Mouse (Mus musculus): ENCODE results near the gene Rims4. TPM values are rescaled to one million over a fixed set of nuclear protein-coding genes. Genes with fewer than 3 reads are reported as not detected.

Gene Rims4
- polyA plus RNA-seq, 1 experiment from 2014 or later = 0.22 TPM

- no peak overlapping the region for H3K9ac ChIP-seq (ENCODE audit: low read length)
- no peak overlapping the region for H3K27ac ChIP-seq (replicated peaks)
- ATAC-seq (ENCODE audit: low FRiP score, low TSS enrichment) (no peak), DNase-seq (ENCODE audit: low spot score) (no peak)
- H3K4me3 ChIP-seq (ENCODE audit: low read depth, low read length) = no peak overlapping the region
- no peaks in the 10 kb centered on the region for H3K27me3 ChIP-seq (ENCODE audit: control insufficient read depth, insufficient read depth, low read length)
- TF ChIP-seq EP300 (optimal IDR thresholded peaks at IDR 0.05) = no peak
- TF ChIP-seq CTCF (IDR thresholded peaks at IDR 0.05; ENCODE audit: low read depth) = no peak
- 81% methylated on average over 4 of the region's 4 CpGs for WGBS
- no peaks in the 10 kb centered on the region for H3K9me3 ChIP-seq (ENCODE audit: control insufficient read depth, low read length)
- H3K36me3 ChIP-seq (ENCODE audit: control insufficient read depth, insufficient read depth, low read length) = no peaks in the 10 kb centered on the region
- H3K4me1 ChIP-seq (replicated peaks; ENCODE audit: control insufficient read depth, insufficient read depth) = no peaks in the 10 kb centered on the region
- H3K4me2 ChIP-seq (replicated peaks; ENCODE audit: low read depth) = no peak overlapping the region
Measured at GRCm38 (mm10) chr2:163871266-163871665, 47.2 kb downstream of the Rims4 start.

GRCm38 (mm10) chr2:163869783-163870182 lies 48.7 kb downstream of the Rims4 start:
- H3K9ac ChIP-seq (ENCODE audit: low read length) = no peak overlapping the region
- H3K4me3 ChIP-seq (ENCODE audit: low read depth, low read length) = no peak overlapping the region
- ATAC-seq (ENCODE audit: low FRiP score, low TSS enrichment) = no peak
- H3K4me2 ChIP-seq (replicated peaks; ENCODE audit: low read depth) = no peak overlapping the region
- no peaks in the 10 kb centered on the region for H3K27me3 ChIP-seq (ENCODE audit: control insufficient read depth, insufficient read depth, low read length)
- H3K4me1 ChIP-seq (replicated peaks; ENCODE audit: control insufficient read depth, insufficient read depth) = no peaks in the 10 kb centered on the region
- WGBS = 52% methylated on average over 5 of the region's 5 CpGs
- no peak for DNase-seq (ENCODE audit: low spot score)
- TF ChIP-seq EP300 (optimal IDR thresholded peaks at IDR 0.05) (no peak), CTCF (IDR thresholded peaks at IDR 0.05; ENCODE audit: low read depth) (no peak)
- H3K36me3 ChIP-seq (ENCODE audit: control insufficient read depth, insufficient read depth, low read length) = no peaks in the 10 kb centered on the region
- no peak overlapping the region for H3K27ac ChIP-seq (replicated peaks)
- no peaks in the 10 kb centered on the region for H3K9me3 ChIP-seq (ENCODE audit: control insufficient read depth, low read length)

GRCm38 (mm10) chr2:163866061-163866460 lies 52.4 kb downstream of the Rims4 start:
- H3K27ac ChIP-seq (replicated peaks) = no peak overlapping the region
- ATAC-seq (ENCODE audit: low FRiP score, low TSS enrichment) = no peak
- H3K9ac ChIP-seq (ENCODE audit: low read length) = no peak overlapping the region
- H3K27me3 ChIP-seq (ENCODE audit: control insufficient read depth, insufficient read depth, low read length) = no peaks in the 10 kb centered on the region
- 87% methylated on average over 9 of the region's 9 CpGs for WGBS
- no peaks in the 10 kb centered on the region for H3K9me3 ChIP-seq (ENCODE audit: control insufficient read depth, low read length)
- H3K4me2 ChIP-seq (replicated peaks; ENCODE audit: low read depth) = no peak overlapping the region
- no peaks in the 10 kb centered on the region for H3K4me1 ChIP-seq (replicated peaks; ENCODE audit: control insufficient read depth, insufficient read depth)
- DNase-seq (ENCODE audit: low spot score) = no peak
- H3K36me3 ChIP-seq (ENCODE audit: control insufficient read depth, insufficient read depth, low read length) = no peaks in the 10 kb centered on the region
- TF ChIP-seq EP300 (optimal IDR thresholded peaks at IDR 0.05) (no peak), CTCF (IDR thresholded peaks at IDR 0.05; ENCODE audit: low read depth) (no peak)
- no peak overlapping the region for H3K4me3 ChIP-seq (ENCODE audit: low read depth, low read length)

- no peak overlapping the region for H3K27ac ChIP-seq (replicated peaks)
Measured at GRCm38 (mm10) chr2:163865311-163865710, 53.2 kb downstream of the Rims4 start.

GRCm38 (mm10) chr2:163858254-163858947 lies 60.1 kb downstream of the Rims4 start:
- Histone ChIP-seq H3K9me3 (ENCODE audit: control insufficient read depth, low read length) (no peaks in the 10 kb centered on the region), H3K4me3 (ENCODE audit: low read depth, low read length) (no peak overlapping the region), H3K4me1 (replicated peaks; ENCODE audit: control insufficient read depth, insufficient read depth) (no peaks in the 10 kb centered on the region), H3K9ac (ENCODE audit: low read length) (no peak overlapping the region), H3K36me3 (ENCODE audit: control insufficient read depth, insufficient read depth, low read length) (no peaks in the 10 kb centered on the region), H3K27me3 (ENCODE audit: control insufficient read depth, insufficient read depth, low read length) (peaks cover 9% of the 10 kb centered on the region), H3K4me2 (replicated peaks; ENCODE audit: low read depth) (0 out of 2 replicates have a peak overlapping the region, but pooled peaks have one; percentile 20), H3K27ac (replicated peaks) (no peak overlapping the region)
- peak; percentile 32 for DNase-seq (ENCODE audit: low spot score)
- 14% methylated on average over 46 of the region's 50 CpGs for WGBS
- TF ChIP-seq EP300 (optimal IDR thresholded peaks at IDR 0.05) (no peak), CTCF (IDR thresholded peaks at IDR 0.05; ENCODE audit: low read depth) (peak; percentile 79)
- peak; percentile 15; the same call in 1 of the 2 replicates for ATAC-seq (ENCODE audit: low FRiP score, low TSS enrichment)

More at GRCm38 (mm10) chr2:163865311-163865710, 53.2 kb downstream of the Rims4 start:
- Histone ChIP-seq H3K36me3 (ENCODE audit: control insufficient read depth, insufficient read depth, low read length) (no peaks in the 10 kb centered on the region), H3K4me2 (replicated peaks; ENCODE audit: low read depth) (no peak overlapping the region), H3K4me3 (ENCODE audit: low read depth, low read length) (no peak overlapping the region), H3K9me3 (ENCODE audit: control insufficient read depth, low read length) (no peaks in the 10 kb centered on the region), H3K27me3 (ENCODE audit: control insufficient read depth, insufficient read depth, low read length) (no peaks in the 10 kb centered on the region), H3K4me1 (replicated peaks; ENCODE audit: control insufficient read depth, insufficient read depth) (no peaks in the 10 kb centered on the region), H3K9ac (ENCODE audit: low read length) (no peak overlapping the region)
- 92% methylated on average over 5 of the region's 5 CpGs for WGBS
- ATAC-seq (ENCODE audit: low FRiP score, low TSS enrichment) = no peak
- TF ChIP-seq EP300 (optimal IDR thresholded peaks at IDR 0.05) = no peak
- DNase-seq (ENCODE audit: low spot score) = no peak

GRCm38 (mm10) chr2:163857233-163857632 lies 61.2 kb downstream of the Rims4 start:
- 73% methylated on average over 6 of the region's 6 CpGs for WGBS
- no peak for DNase-seq (ENCODE audit: low spot score)
- Histone ChIP-seq H3K27ac (replicated peaks) (no peak overlapping the region), H3K4me1 (replicated peaks; ENCODE audit: control insufficient read depth, insufficient read depth) (no peaks in the 10 kb centered on the region), H3K9ac (ENCODE audit: low read length) (no peak overlapping the region), H3K4me2 (replicated peaks; ENCODE audit: low read depth) (no peak overlapping the region), H3K27me3 (ENCODE audit: control insufficient read depth, insufficient read depth, low read length) (peaks cover 11% of the 10 kb centered on the region), H3K4me3 (ENCODE audit: low read depth, low read length) (no peak overlapping the region), H3K9me3 (ENCODE audit: control insufficient read depth, low read length) (no peaks in the 10 kb centered on the region), H3K36me3 (ENCODE audit: control insufficient read depth, insufficient read depth, low read length) (no peaks in the 10 kb centered on the region)
- TF ChIP-seq EP300 (optimal IDR thresholded peaks at IDR 0.05) = no peak
- TF ChIP-seq CTCF (IDR thresholded peaks at IDR 0.05; ENCODE audit: low read depth) = no peak
- ATAC-seq (ENCODE audit: low FRiP score, low TSS enrichment) = peak; percentile 63
